Mouse (Mus musculus): ENCODE data around the gene Itsn1. TPM values are rescaled to one million over a fixed set of nuclear protein-coding genes. Genes with fewer than 3 reads are reported as not detected.

Gene Itsn1
- polyA plus RNA-seq, 1 experiment from 2014 or later: 40.1 TPM

- H3K9me3 ChIP-seq (replicated peaks; ENCODE audit: control insufficient read depth, low read length): no peaks in the 10 kb centered on the region
- no peak overlapping the region for H3K4me3 ChIP-seq (ENCODE audit: low read depth, low read length)
- peak overlapping the region; percentile 19; the same call in 1 of the 2 replicates for H3K4me2 ChIP-seq (ENCODE audit: low read depth, low read length)
- H3K9ac ChIP-seq (replicated peaks; ENCODE audit: low read length): no peak overlapping the region; the same call in 1 of the 2 replicates
- WGBS: 7% methylated on average over 19 of the region's 19 CpGs
- H3K36me3 ChIP-seq (replicated peaks; ENCODE audit: control insufficient read depth, insufficient read depth, low read depth, low read length): no peaks in the 10 kb centered on the region
- ATAC-seq (replicated peaks; ENCODE audit: insufficient number of reproducible peaks, low FRiP score, low TSS enrichment, low read depth) (0 out of 2 replicates have a peak, but pooled peaks have one; percentile 10), DNase-seq (ENCODE audit: low spot score) (peak; percentile 68)
- H3K4me1 ChIP-seq (ENCODE audit: control insufficient read depth, insufficient read depth, low read length): peaks cover 3% of the 10 kb centered on the region; the same call in 1 of the 2 replicates
- no peaks in the 10 kb centered on the region for H3K27me3 ChIP-seq (ENCODE audit: control insufficient read depth, insufficient read depth, low read length)
- no peak overlapping the region for H3K27ac ChIP-seq (replicated peaks; ENCODE audit: low read depth, low read length)
These were observed 156.5 kb downstream of the Itsn1 start for GRCm38 (mm10) chr16:91885389-91886122.

DNA sequence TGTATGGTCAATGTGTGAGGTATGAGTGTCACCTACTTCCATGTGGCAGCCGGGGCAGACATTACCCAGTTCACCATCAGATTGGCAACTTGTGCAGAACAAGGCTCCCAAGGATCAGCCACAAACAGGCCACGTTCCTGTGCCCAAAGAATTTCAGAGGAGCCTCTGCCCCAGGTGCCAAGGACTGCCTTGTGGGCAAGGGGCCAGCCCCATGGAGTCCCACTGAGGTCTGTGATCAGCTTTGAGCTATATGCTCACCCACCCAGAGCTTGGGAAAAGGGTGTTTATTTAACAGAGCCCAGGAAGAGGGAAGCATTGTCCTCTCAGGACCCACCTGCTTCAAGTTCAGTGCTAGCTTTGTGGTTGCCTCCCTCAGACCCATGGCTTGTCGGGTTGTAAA, 159.3 kb downstream of the Itsn1 start:
- Histone ChIP-seq H3K4me1 (ENCODE audit: control insufficient read depth, insufficient read depth, low read length) (peaks cover 3% of the 10 kb centered on the region; the same call in 1 of the 2 replicates), H3K9me3 (replicated peaks; ENCODE audit: control insufficient read depth, low read length) (no peaks in the 10 kb centered on the region), H3K4me2 (ENCODE audit: low read depth, low read length) (no peak overlapping the region), H3K27ac (replicated peaks; ENCODE audit: low read depth, low read length) (no peak overlapping the region), H3K36me3 (replicated peaks; ENCODE audit: control insufficient read depth, insufficient read depth, low read depth, low read length) (no peaks in the 10 kb centered on the region), H3K9ac (replicated peaks; ENCODE audit: low read length) (no peak overlapping the region), H3K27me3 (ENCODE audit: control insufficient read depth, insufficient read depth, low read length) (no peaks in the 10 kb centered on the region), H3K4me3 (ENCODE audit: low read depth, low read length) (no peak overlapping the region)
- no peak for DNase-seq (ENCODE audit: low spot score)
- ATAC-seq (replicated peaks; ENCODE audit: insufficient number of reproducible peaks, low FRiP score, low TSS enrichment, low read depth): no peak
- 88% methylated on average over 3 of the region's 3 CpGs for WGBS

GRCm38 (mm10) chr16:91889831-91890230, 160.8 kb downstream of the Itsn1 start:
- Histone ChIP-seq H3K27ac (replicated peaks; ENCODE audit: low read depth, low read length) (no peak overlapping the region), H3K9ac (replicated peaks; ENCODE audit: low read length) (no peak overlapping the region), H3K36me3 (replicated peaks; ENCODE audit: control insufficient read depth, insufficient read depth, low read depth, low read length) (no peaks in the 10 kb centered on the region), H3K9me3 (replicated peaks; ENCODE audit: control insufficient read depth, low read length) (no peaks in the 10 kb centered on the region), H3K4me2 (ENCODE audit: low read depth, low read length) (no peak overlapping the region), H3K4me1 (ENCODE audit: control insufficient read depth, insufficient read depth, low read length) (peaks cover 3% of the 10 kb centered on the region; the same call in 1 of the 2 replicates), H3K27me3 (ENCODE audit: control insufficient read depth, insufficient read depth, low read length) (no peaks in the 10 kb centered on the region), H3K4me3 (ENCODE audit: low read depth, low read length) (no peak overlapping the region)
- DNase-seq (ENCODE audit: low spot score) (no peak), ATAC-seq (replicated peaks; ENCODE audit: insufficient number of reproducible peaks, low FRiP score, low TSS enrichment, low read depth) (no peak)
- 67% methylated on average over 12 of the region's 12 CpGs for WGBS

DNA sequence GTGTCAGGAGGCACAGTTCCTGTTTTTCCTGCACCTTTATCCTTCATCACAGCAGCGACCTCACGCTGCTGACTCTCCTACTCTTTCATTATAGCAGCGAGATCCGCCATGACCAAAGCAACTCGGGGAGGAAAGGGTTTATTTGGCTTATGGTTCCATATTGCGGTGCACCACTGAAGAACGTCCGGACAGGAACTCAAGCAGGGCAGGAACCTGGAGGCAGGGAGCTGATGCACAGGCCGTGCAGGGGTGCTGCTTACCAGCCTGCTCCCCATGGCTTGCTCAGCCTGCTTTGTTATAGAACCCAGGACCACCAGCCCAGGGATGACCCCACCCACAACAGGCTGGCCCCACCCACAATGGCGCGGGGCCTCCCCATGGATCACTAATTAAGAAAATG, 162.1 kb downstream of the Itsn1 start:
- H3K36me3 ChIP-seq (replicated peaks; ENCODE audit: control insufficient read depth, insufficient read depth, low read depth, low read length): no peaks in the 10 kb centered on the region
- 84% methylated on average over 11 of the region's 11 CpGs for WGBS
- ATAC-seq (replicated peaks; ENCODE audit: insufficient number of reproducible peaks, low FRiP score, low TSS enrichment, low read depth) (no peak), DNase-seq (ENCODE audit: low spot score) (no peak)
- H3K27ac ChIP-seq (replicated peaks; ENCODE audit: low read depth, low read length): no peak overlapping the region
- H3K9ac ChIP-seq (replicated peaks; ENCODE audit: low read length): no peak overlapping the region
- no peaks in the 10 kb centered on the region for H3K4me1 ChIP-seq (ENCODE audit: control insufficient read depth, insufficient read depth, low read length)
- H3K4me2 ChIP-seq (ENCODE audit: low read depth, low read length): no peak overlapping the region
- no peaks in the 10 kb centered on the region for H3K27me3 ChIP-seq (ENCODE audit: control insufficient read depth, insufficient read depth, low read length)
- H3K9me3 ChIP-seq (replicated peaks; ENCODE audit: control insufficient read depth, low read length): no peaks in the 10 kb centered on the region
- H3K4me3 ChIP-seq (ENCODE audit: low read depth, low read length): no peak overlapping the region

GRCm38 (mm10) chr16:91896426-91896830, 167.3 kb downstream of the Itsn1 start:
- Histone ChIP-seq H3K4me2 (ENCODE audit: low read depth, low read length) (no peak overlapping the region), H3K4me3 (ENCODE audit: low read depth, low read length) (no peak overlapping the region), H3K27ac (replicated peaks; ENCODE audit: low read depth, low read length) (no peak overlapping the region), H3K9ac (replicated peaks; ENCODE audit: low read length) (no peak overlapping the region), H3K9me3 (replicated peaks; ENCODE audit: control insufficient read depth, low read length) (no peaks in the 10 kb centered on the region), H3K27me3 (ENCODE audit: control insufficient read depth, insufficient read depth, low read length) (no peaks in the 10 kb centered on the region), H3K4me1 (ENCODE audit: control insufficient read depth, insufficient read depth, low read length) (no peaks in the 10 kb centered on the region), H3K36me3 (replicated peaks; ENCODE audit: control insufficient read depth, insufficient read depth, low read depth, low read length) (no peaks in the 10 kb centered on the region)
- ATAC-seq (replicated peaks; ENCODE audit: insufficient number of reproducible peaks, low FRiP score, low TSS enrichment, low read depth): no peak
- 62% methylated on average over 6 of the region's 6 CpGs for WGBS
- no peak for DNase-seq (ENCODE audit: low spot score)

- ATAC-seq (replicated peaks; ENCODE audit: insufficient number of reproducible peaks, low FRiP score, low TSS enrichment, low read depth): no peak
- 61% methylated on average over 22 of the region's 22 CpGs for WGBS
- Histone ChIP-seq H3K9ac (replicated peaks; ENCODE audit: low read length) (no peak overlapping the region), H3K27me3 (ENCODE audit: control insufficient read depth, insufficient read depth, low read length) (no peaks in the 10 kb centered on the region), H3K4me1 (ENCODE audit: control insufficient read depth, insufficient read depth, low read length) (no peaks in the 10 kb centered on the region), H3K27ac (replicated peaks; ENCODE audit: low read depth, low read length) (no peak overlapping the region), H3K4me2 (ENCODE audit: low read depth, low read length) (no peak overlapping the region), H3K4me3 (ENCODE audit: low read depth, low read length) (no peak overlapping the region), H3K36me3 (replicated peaks; ENCODE audit: control insufficient read depth, insufficient read depth, low read depth, low read length) (no peaks in the 10 kb centered on the region), H3K9me3 (replicated peaks; ENCODE audit: control insufficient read depth, low read length) (no peaks in the 10 kb centered on the region)
- DNase-seq (ENCODE audit: low spot score): no peak
These were observed 170.1 kb downstream of the Itsn1 start for GRCm38 (mm10) chr16:91898850-91899848.

- H3K4me3 ChIP-seq (ENCODE audit: low read depth, low read length): no peak overlapping the region
- H3K27me3 ChIP-seq (ENCODE audit: control insufficient read depth, insufficient read depth, low read length): no peaks in the 10 kb centered on the region
- H3K27ac ChIP-seq (replicated peaks; ENCODE audit: low read depth, low read length): no peak overlapping the region
- H3K9ac ChIP-seq (replicated peaks; ENCODE audit: low read length): no peak overlapping the region
- DNase-seq (ENCODE audit: low spot score) (no peak), ATAC-seq (replicated peaks; ENCODE audit: insufficient number of reproducible peaks, low FRiP score, low TSS enrichment, low read depth) (no peak)
- WGBS: 50% methylated on average over 11 of the region's 11 CpGs
- no peak overlapping the region for H3K4me2 ChIP-seq (ENCODE audit: low read depth, low read length)
- no peaks in the 10 kb centered on the region for H3K4me1 ChIP-seq (ENCODE audit: control insufficient read depth, insufficient read depth, low read length)
- H3K9me3 ChIP-seq (replicated peaks; ENCODE audit: control insufficient read depth, low read length): no peaks in the 10 kb centered on the region
- H3K36me3 ChIP-seq (replicated peaks; ENCODE audit: control insufficient read depth, insufficient read depth, low read depth, low read length): no peaks in the 10 kb centered on the region
These were observed 171.2 kb downstream of the Itsn1 start for GRCm38 (mm10) chr16:91900274-91900673.

Measured in embryonic facial prominence, embryonic 11.5 days (tissue).